29 mouse cellular contexts compared by ENCODE assay signal in genomic region chr5:106229154-106229553, GRCm38 (mm10).
A peak's percentile ranks its signal among the peaks of the same experiment; 100 is the strongest.
DNase-seq lines count a peak whose midpoint lies in the region; ATAC-seq and TF ChIP-seq lines count a peak whose summit lies in the region.
"Had no signal": no experiment of that assay in that cellular context is flagged by ENCODE, and none has a peak within 500 bp of the region (broad histone marks: within the 10 kb centered on the region; RNA-seq: fewer than 3 reads in every experiment).

No protein-coding gene starts in this region.

- peak; percentile 30 for DNase-seq in forebrain, embryonic 14.5 days (ENCODE audit: low spot score)
- DNase-seq in hindbrain, postnatal 0 days (ENCODE audit: low spot score) = peak; percentile 68
- DNase-seq in hindbrain, embryonic 11.5 days (ENCODE audit: low spot score) = no peak
- DNase-seq in brain, embryonic 14.5 days (ENCODE audit: low read depth) = peak; percentile 63
- peak; percentile 33 for DNase-seq in cerebellum, adult 9-11 months
- DNase-seq in neural tube, embryonic 10.5 days (ENCODE audit: extremely low spot score, low spot score) = no peak
- DNase-seq: adrenal gland, postnatal 25 days; gastrocnemius, adult 2 months; gastrocnemius, postnatal 36 days; heart, postnatal 14 days; kidney, adult 2 months; kidney, postnatal 36 days; layer of hippocampus, postnatal 36 days; liver; lung, adult 2 months; lung, postnatal 10 days; right cerebral cortex, adult 18-20 months; spleen, adult 18-20 months; thymus, postnatal 25 days had no signal

- H3K9me3 ChIP-seq in forebrain, embryonic 14.5 days (replicated peaks; ENCODE audit: control insufficient read depth, low read length) = no peaks in the 10 kb centered on the region
- H3K9me3 ChIP-seq in forebrain, embryonic 15.5 days = no peaks in the 10 kb centered on the region
- H3K9me3 ChIP-seq in hindbrain, postnatal 0 days (ENCODE audit: low read length) = no peaks in the 10 kb centered on the region
- no peaks in the 10 kb centered on the region for H3K9me3 ChIP-seq in hindbrain, embryonic 11.5 days (ENCODE audit: control insufficient read depth, low read length)
- H3K9me3 ChIP-seq: embryonic facial prominence, embryonic 13.5 days; forebrain, embryonic 10.5 days; heart, embryonic 13.5 days; hindbrain, embryonic 10.5 days; midbrain, embryonic 13.5 days had no signal

- no peaks in the 10 kb centered on the region for H3K36me3 ChIP-seq in forebrain, embryonic 14.5 days (ENCODE audit: control insufficient read depth, insufficient read depth, low read length)
- no peaks in the 10 kb centered on the region for H3K36me3 ChIP-seq in forebrain, embryonic 15.5 days
- no peaks in the 10 kb centered on the region for H3K36me3 ChIP-seq in hindbrain, postnatal 0 days (ENCODE audit: insufficient read depth, low read length)
- H3K36me3 ChIP-seq in hindbrain, embryonic 11.5 days (ENCODE audit: control insufficient read depth, insufficient read depth, low read length) = no peaks in the 10 kb centered on the region
- H3K36me3 ChIP-seq: embryonic facial prominence, embryonic 13.5 days; forebrain, embryonic 10.5 days; heart, embryonic 13.5 days; hindbrain, embryonic 10.5 days; midbrain, embryonic 13.5 days had no signal

- no peak overlapping the region for H3K9ac ChIP-seq in forebrain, embryonic 14.5 days (ENCODE audit: low read length)
- H3K9ac ChIP-seq in forebrain, embryonic 15.5 days (replicated peaks) = no peak overlapping the region
- no peak overlapping the region for H3K9ac ChIP-seq in hindbrain, postnatal 0 days (replicated peaks; ENCODE audit: low read length)
- H3K9ac ChIP-seq in hindbrain, embryonic 11.5 days (ENCODE audit: low read depth, low read length) = no peak overlapping the region
- H3K9ac ChIP-seq: embryonic facial prominence, embryonic 13.5 days; heart, embryonic 13.5 days; liver, embryonic 14.5 days; midbrain, embryonic 13.5 days had no signal

- no peak overlapping the region for H3K4me3 ChIP-seq in forebrain, embryonic 14.5 days (ENCODE audit: low read depth, low read length)
- H3K4me3 ChIP-seq in forebrain, embryonic 15.5 days = no peak overlapping the region
- no peak overlapping the region for H3K4me3 ChIP-seq in hindbrain, postnatal 0 days (ENCODE audit: low read length)
- no peak overlapping the region for H3K4me3 ChIP-seq in hindbrain, embryonic 11.5 days (ENCODE audit: low read depth, low read length)
- H3K4me3 ChIP-seq: embryonic facial prominence, embryonic 13.5 days; forebrain, embryonic 10.5 days; gastrocnemius, adult 2 months; heart, embryonic 13.5 days; hindbrain, embryonic 10.5 days; layer of hippocampus, adult 2 months; midbrain, embryonic 13.5 days had no signal

- TF ChIP-seq POLR2A in brain, embryonic 14.5 days (IDR thresholded peaks at IDR 0.05; ENCODE audit: borderline replicate concordance, extremely low read depth, insufficient read depth, insufficient read length, poor library complexity, severe bottlenecking) = no peak

- ATAC-seq in forebrain, embryonic 14.5 days = no peak
- no peak for ATAC-seq in forebrain, embryonic 15.5 days (replicated peaks)
- ATAC-seq in hindbrain, postnatal 0 days = peak; percentile 76
- ATAC-seq in hindbrain, embryonic 11.5 days (ENCODE audit: low FRiP score) = no peak
- ATAC-seq: CD4-positive, CD25-positive, alpha-beta regulatory T cell, adult 4 months; midbrain, embryonic 13.5 days had no signal

- H3K27ac ChIP-seq in forebrain, embryonic 14.5 days (ENCODE audit: low read depth, low read length) = no peak overlapping the region
- H3K27ac ChIP-seq in forebrain, embryonic 15.5 days (replicated peaks) = no peak overlapping the region
- no peak overlapping the region for H3K27ac ChIP-seq in hindbrain, postnatal 0 days
- no peak overlapping the region for H3K27ac ChIP-seq in hindbrain, embryonic 11.5 days (ENCODE audit: low read depth, low read length)
- H3K27ac ChIP-seq: embryonic facial prominence, embryonic 13.5 days; forebrain, embryonic 10.5 days; gastrocnemius, adult 2 months; heart, embryonic 13.5 days; hindbrain, embryonic 10.5 days; layer of hippocampus, adult 2 months; liver, embryonic 14.5 days; macrophage; midbrain, embryonic 13.5 days had no signal

- no peaks in the 10 kb centered on the region for H3K27me3 ChIP-seq in forebrain, embryonic 14.5 days (replicated peaks; ENCODE audit: control insufficient read depth, insufficient read depth, low read length)
- no peaks in the 10 kb centered on the region for H3K27me3 ChIP-seq in forebrain, embryonic 15.5 days
- no peaks in the 10 kb centered on the region for H3K27me3 ChIP-seq in hindbrain, postnatal 0 days (ENCODE audit: insufficient read depth, low read length)
- no peaks in the 10 kb centered on the region for H3K27me3 ChIP-seq in hindbrain, embryonic 11.5 days (ENCODE audit: control insufficient read depth, insufficient read depth, low read length)
- H3K27me3 ChIP-seq: embryonic facial prominence, embryonic 13.5 days; heart, embryonic 13.5 days; midbrain, embryonic 13.5 days had no signal

- H3K4me1 ChIP-seq in forebrain, embryonic 14.5 days (ENCODE audit: control insufficient read depth, insufficient read depth, low read length) = no peaks in the 10 kb centered on the region
- H3K4me1 ChIP-seq in forebrain, embryonic 15.5 days = peaks cover 6% of the 10 kb centered on the region; the same call in 1 of the 2 replicates
- no peaks in the 10 kb centered on the region for H3K4me1 ChIP-seq in hindbrain, postnatal 0 days (ENCODE audit: insufficient read depth, low read length)
- no peaks in the 10 kb centered on the region for H3K4me1 ChIP-seq in hindbrain, embryonic 11.5 days (replicated peaks; ENCODE audit: control insufficient read depth, insufficient read depth, low read length)
- H3K4me1 ChIP-seq: embryonic facial prominence, embryonic 13.5 days; hindbrain, embryonic 10.5 days; midbrain, embryonic 13.5 days had no signal

- H3K4me2 ChIP-seq in forebrain, embryonic 14.5 days (ENCODE audit: low read length) = no peak overlapping the region
- no peak overlapping the region for H3K4me2 ChIP-seq in forebrain, embryonic 15.5 days (replicated peaks)
- H3K4me2 ChIP-seq in hindbrain, postnatal 0 days (ENCODE audit: low read depth, low read length) = no peak overlapping the region
- H3K4me2 ChIP-seq in hindbrain, embryonic 11.5 days (replicated peaks; ENCODE audit: low read depth, low read length) = no peak overlapping the region
- H3K4me2 ChIP-seq: embryonic facial prominence, embryonic 13.5 days; heart, embryonic 13.5 days; midbrain, embryonic 13.5 days had no signal

- 53% methylated on average over 3 of the region's 3 CpGs for WGBS in forebrain, embryonic 14.5 days
- 47% methylated on average over 3 of the region's 3 CpGs for WGBS in forebrain, embryonic 15.5 days
- 36% methylated on average over 3 of the region's 3 CpGs for WGBS in hindbrain, postnatal 0 days
- 67% methylated on average over 3 of the region's 3 CpGs for WGBS in hindbrain, embryonic 11.5 days

- peak; percentile 27 for TF ChIP-seq CTCF in hindbrain, postnatal 0 days (IDR thresholded peaks at IDR 0.05; ENCODE audit: low read depth)
- no peak for TF ChIP-seq CTCF in brain, embryonic 14.5 days (IDR thresholded peaks at IDR 0.05; ENCODE audit: borderline replicate concordance, extremely low read depth, insufficient read depth, insufficient read length)

Comparison
In these comparisons a context has a peak if more than half of its experiments do, and no peak if none do; other contexts are left out.
1. DNase-seq: peak in forebrain, embryonic 14.5 days (single experiment), hindbrain, postnatal 0 days (single experiment), brain, embryonic 14.5 days (single experiment) and cerebellum, adult 9-11 months (single experiment); none in hindbrain, embryonic 11.5 days (single experiment) and neural tube, embryonic 10.5 days (single experiment).